31 mouse cellular contexts compared by ENCODE assay signal in the genomic region with DNA sequence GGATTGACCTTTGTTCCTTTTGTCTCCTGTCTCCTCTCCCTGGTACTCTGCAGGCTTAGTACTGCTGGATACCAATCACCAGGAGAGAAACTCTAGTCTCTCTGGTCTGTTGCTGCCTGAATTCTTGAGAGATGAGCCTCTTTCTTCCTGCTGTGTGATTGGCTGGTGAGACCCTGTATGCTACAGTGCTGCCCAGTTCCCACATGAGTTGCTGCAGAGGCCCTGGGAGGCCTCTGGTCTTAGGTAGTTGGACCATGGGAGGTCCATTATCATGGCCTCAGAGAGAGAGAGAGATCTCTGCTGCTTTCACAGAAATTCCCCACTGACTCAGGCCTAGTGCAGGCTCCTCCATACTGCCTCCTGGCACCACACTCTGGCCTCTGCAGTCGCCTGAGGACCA.
"Had no signal": no experiment of that assay in that cellular context is flagged by ENCODE, and none has a peak within 500 bp of the region (broad histone marks: within the 10 kb centered on the region; RNA-seq: fewer than 3 reads in every experiment).

No protein-coding gene starts in this region.

- DNase-seq: left cerebral cortex, postnatal 4 days; liver; liver, embryonic 13.5 days; liver, postnatal 0 days; lung, adult 18-20 months; lung, adult 2 months; lung, embryonic 14.5 days; lung, postnatal 10 days; lung, postnatal 14 days; lung, postnatal 36 days; lung, postnatal 4 days; midbrain, embryonic 14.5 days had no signal

- H3K27ac ChIP-seq: limb, embryonic 10.5 days; limb, embryonic 12.5 days; limb, embryonic 13.5 days; limb, embryonic 15.5 days; liver, embryonic 12.5 days; liver, embryonic 13.5 days; liver, embryonic 14.5 days; liver, embryonic 15.5 days; lung, embryonic 15.5 days; macrophage; midbrain, embryonic 10.5 days; midbrain, embryonic 12.5 days; midbrain, embryonic 13.5 days; midbrain, embryonic 15.5 days; neural tube, embryonic 12.5 days; neural tube, embryonic 13.5 days had no signal

- H3K4me3 ChIP-seq: limb, embryonic 10.5 days; limb, embryonic 12.5 days; limb, embryonic 13.5 days; limb, embryonic 15.5 days; liver, embryonic 12.5 days; liver, embryonic 13.5 days; liver, embryonic 15.5 days; lung, embryonic 15.5 days; megakaryocyte, embryonic 14.5 days; midbrain, embryonic 10.5 days; midbrain, embryonic 12.5 days; midbrain, embryonic 13.5 days; midbrain, embryonic 15.5 days; myocyte; neural tube, embryonic 12.5 days; neural tube, embryonic 13.5 days had no signal

- H3K4me1 ChIP-seq: limb, embryonic 10.5 days; limb, embryonic 12.5 days; limb, embryonic 13.5 days; limb, embryonic 15.5 days; liver, embryonic 12.5 days; liver, embryonic 13.5 days; liver, embryonic 15.5 days; lung, embryonic 15.5 days; neural tube, embryonic 12.5 days; neural tube, embryonic 13.5 days had no signal

- H3K27me3 ChIP-seq: limb, embryonic 12.5 days; limb, embryonic 13.5 days; limb, embryonic 15.5 days; liver, embryonic 12.5 days; liver, embryonic 13.5 days; liver, embryonic 15.5 days; lung, embryonic 15.5 days; megakaryocyte, embryonic 14.5 days; midbrain, embryonic 12.5 days; midbrain, embryonic 13.5 days; midbrain, embryonic 15.5 days; neural tube, embryonic 12.5 days; neural tube, embryonic 13.5 days had no signal

- H3K36me3 ChIP-seq: midbrain, embryonic 15.5 days had no signal

- ATAC-seq: liver, embryonic 12.5 days; liver, postnatal 0 days; lung, postnatal 0 days; midbrain, embryonic 13.5 days; midbrain, embryonic 15.5 days; midbrain, embryonic 16.5 days had no signal
